Mouse (Mus musculus) spleen, adult 2 months (tissue): ENCODE measurements around the gene Fam168a.

Experiments used
- CTCF ChIP-seq: fragments of 200-500 bp; IDR thresholded peaks from 2 replicates; pipeline ENCODE4 v1.5.1; 2011; ENCODE audit warnings: mild to moderate bottlenecking, inconsistent platforms; ENCODE audit not compliant: insufficient read depth, insufficient read length, insufficient replicate concordance; ENCODE audit errors: extremely low read depth
- POLR2A ChIP-seq: fragments of 200-500 bp; IDR thresholded peaks from 2 replicates; pipeline ENCODE4 v1.6.1; 2011; ENCODE audit warnings: low read depth, low read length, inconsistent platforms

DNA sequence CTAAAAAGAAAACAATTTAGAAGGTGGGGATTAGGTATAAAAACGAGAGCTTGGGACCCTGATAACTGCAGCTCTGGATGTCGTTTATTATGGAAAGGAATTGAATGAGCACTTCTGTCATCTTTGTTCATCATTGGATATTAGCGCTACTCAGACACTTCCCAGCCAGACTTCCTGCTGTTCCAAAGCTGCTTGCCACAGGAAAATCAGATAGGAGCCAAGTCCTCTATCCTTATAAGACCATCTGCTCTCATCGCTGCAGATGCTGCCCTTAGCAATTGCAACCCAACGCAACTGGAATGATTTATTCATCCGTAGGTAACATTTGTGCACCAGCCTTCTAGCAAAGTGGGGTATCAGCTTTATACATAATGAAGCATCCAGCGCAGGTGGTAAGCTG lies 52.3 kb downstream of the Fam168a start:
- TF ChIP-seq POLR2A (no peak), CTCF (no peak)
